Mouse (Mus musculus): ENCODE measurements around the gene Gstm3.

DNA sequence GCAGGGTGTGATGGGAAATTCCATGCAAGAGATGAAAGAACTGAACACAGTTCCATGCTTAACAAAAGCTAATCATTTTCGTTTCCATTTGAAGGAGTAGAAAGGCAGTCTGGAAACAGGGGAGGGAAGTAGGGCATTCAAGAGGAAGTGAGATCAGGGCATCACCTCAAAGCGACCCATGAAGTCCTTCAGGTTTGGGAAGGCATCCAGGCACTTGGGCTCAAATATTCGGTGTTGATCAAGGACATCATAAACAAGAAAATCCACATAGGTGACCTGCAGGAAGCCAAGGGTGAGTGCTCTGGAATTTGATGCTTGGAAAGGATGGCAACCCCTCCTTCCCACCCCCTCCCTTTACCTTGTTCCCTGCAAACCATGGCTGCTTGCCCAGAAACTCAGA is 14.7 kb upstream of the Gstm3 start:
- no peak for TF ChIP-seq MAX (IDR thresholded peaks at IDR 0.05; ENCODE audit: low read depth)
- no peak for TF ChIP-seq POLR2A (IDR thresholded peaks at IDR 0.05; ENCODE audit: insufficient read length, low read depth)
- no peak for TF ChIP-seq POLR2AphosphoS2 (IDR thresholded peaks at IDR 0.05; ENCODE audit: insufficient read length, low read depth)
- TF ChIP-seq MYOD1 (IDR thresholded peaks at IDR 0.05; ENCODE audit: control insufficient read depth in 1 of 3, insufficient read length in 2 of 3, low read depth in 2 of 3) = no peak
- TF ChIP-seq TCF12 (IDR thresholded peaks at IDR 0.05; ENCODE audit: insufficient read depth, poor library complexity, severe bottlenecking) = no peak
- no peak for TF ChIP-seq USF1 (IDR thresholded peaks at IDR 0.05; ENCODE audit: low read depth)
- no peak for TF ChIP-seq MYOG (IDR thresholded peaks at IDR 0.05; ENCODE audit: control insufficient read depth in 1 of 3, insufficient read depth in 1 of 3, insufficient read length in 2 of 3, low read depth in 2 of 3)
- TF ChIP-seq REST (IDR thresholded peaks at IDR 0.05; ENCODE audit: insufficient read depth, insufficient read length) = no peak
- no peak for TF ChIP-seq CEBPB (IDR thresholded peaks at IDR 0.05; ENCODE audit: insufficient read depth, poor library complexity, severe bottlenecking)
- TF ChIP-seq SRF (IDR thresholded peaks at IDR 0.05; ENCODE audit: control insufficient read depth, insufficient read length, low read depth) = no peak
- TF ChIP-seq E2F4 (IDR thresholded peaks at IDR 0.05; ENCODE audit: insufficient read depth) = no peak

Data from myocyte (in vitro differentiated cells).